Mouse (Mus musculus) limb, embryonic 14.5 days (tissue): ENCODE data around the gene Acr. TPM values are rescaled to one million over a fixed set of nuclear protein-coding genes. Genes with fewer than 3 reads are reported as not detected.

Experiments
- ATAC-seq: fragments of 200-750 bp; cut with Nextera tagmentation; 2 replicates; pipeline ENCODE4 v1.8.0; 2017; ENCODE audit warnings: low read depth, moderate number of reproducible peaks, moderate TSS enrichment; ENCODE audit not compliant: low FRiP score
- DNase-seq: peaks from one replicate; pipeline ENCODE4 v3.0.0-alpha.2; 2015; ENCODE audit warnings: low spot score
- H3K27ac ChIP-seq: fragments of 300-500 bp; sonication (generic); replicated peaks from 2 replicates; pipeline ENCODE4 v1.5.1; 2014; ENCODE audit warnings: low read depth, mild to moderate bottlenecking, low read length, moderate library complexity, mixed read lengths
- H3K27me3 ChIP-seq: fragments of 300-500 bp; sonication (generic); 2 replicates; pipeline ENCODE4 v1.6.1; 2014; ENCODE audit warnings: low read length, mixed read lengths; ENCODE audit not compliant: control insufficient read depth, insufficient read depth
- H3K36me3 ChIP-seq: fragments of 300-500 bp; sonication (generic); 2 replicates; pipeline ENCODE4 v1.6.1; 2014; ENCODE audit warnings: mild to moderate bottlenecking, low read length, moderate library complexity, mixed read lengths; ENCODE audit not compliant: control insufficient read depth, insufficient read depth
- H3K4me1 ChIP-seq: fragments of 300-500 bp; sonication (generic); 2 replicates; pipeline ENCODE4 v1.6.1; 2014; ENCODE audit warnings: antibody characterized with exemption, low read length, mixed read lengths; ENCODE audit not compliant: control insufficient read depth, insufficient read depth
- H3K4me2 ChIP-seq: fragments of 300-500 bp; sonication (generic); replicated peaks from 2 replicates; pipeline ENCODE4 v1.6.1; 2014; ENCODE audit warnings: low read depth, mild to moderate bottlenecking, low read length, moderate library complexity; ENCODE audit not compliant: severe bottlenecking
- H3K4me3 ChIP-seq: fragments of 300-500 bp; sonication (generic); replicated peaks from 2 replicates; pipeline ENCODE4 v1.5.1; 2014; ENCODE audit warnings: low read length
- H3K9ac ChIP-seq: fragments of 300-500 bp; sonication (generic); 2 replicates; pipeline ENCODE4 v1.6.1; 2014; ENCODE audit warnings: mild to moderate bottlenecking, low read depth, low read length, moderate library complexity; ENCODE audit not compliant: severe bottlenecking
- H3K9me3 ChIP-seq: fragments of 300-500 bp; sonication (generic); 2 replicates; pipeline ENCODE4 v1.6.1; 2016; ENCODE audit warnings: low read length; ENCODE audit not compliant: control insufficient read depth
- POLR2A ChIP-seq: fragments of 200-500 bp; IDR thresholded peaks from 2 replicates; pipeline ENCODE4 v1.8.0; 2012; ENCODE audit warnings: inconsistent platforms, mild to moderate bottlenecking, moderate library complexity, borderline replicate concordance; ENCODE audit not compliant: insufficient read depth, insufficient read length; ENCODE audit errors: extremely low read depth
- WGBS: fragments of 180-500 bp; shearing (Covaris S2); extraction: QIAGEN DNeasy Blood & Tissue Kit; methylation state at CpG from one replicate; pipeline ENCODE4 v1.1.7; 2014; 5-methylcytosine and 5-hydroxymethylcytosine counted together
- polyA plus RNA-seq, 2 experiments: library from polyadenylated mRNA; depleted of rRNA in 1 of 2; stranded (reverse) in 1 of 2; unstranded in 1 of 2; fragments of >200 nt; fragmentation: Nextera tagmentation in 1 of 2; extraction: Ambion mirVana in 1 of 2; gene quantifications; 2 replicates each; pipeline versions ENCODE4 v1.2.1 to v1.2.3; 2012 to 2014

Acr gene
- polyA plus RNA-seq (2012; rRNA removed) (1.4 and 2.5 TPM in 2 replicates), polyA plus RNA-seq (2014; fragmentation: Nextera tagmentation; extraction: Ambion mirVana) (0.21 and 0.61 TPM in 2 replicates)

DNA sequence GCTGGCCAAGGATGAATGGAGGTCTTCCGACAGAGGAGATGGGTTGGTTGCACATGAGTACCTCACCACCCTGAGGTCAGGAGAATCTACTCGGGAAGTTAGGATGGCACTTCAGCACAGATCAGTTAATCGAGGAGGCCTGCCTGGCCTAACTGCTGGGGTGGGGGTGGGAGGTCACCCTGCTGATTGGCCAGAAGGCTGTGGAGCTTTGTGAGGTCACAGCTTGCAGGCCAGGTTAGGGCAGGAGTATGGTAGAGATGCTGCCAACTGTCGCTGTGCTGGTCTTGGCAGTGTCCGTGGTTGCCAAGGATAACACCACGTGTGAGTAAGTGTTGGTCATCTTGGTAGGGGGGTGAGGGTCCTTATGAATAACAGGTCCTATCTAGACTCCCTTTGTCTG lies at the start of gene Acr:
Gene Acr (plus strand): TSS at position 213 of the 400 bp plus-strand sequence.
- no peaks in the 10 kb centered on the region for H3K9me3 ChIP-seq
- H3K4me1 ChIP-seq = no peaks in the 10 kb centered on the region
- H3K9ac ChIP-seq = no peak within 1 kb of the TSS
- H3K27ac ChIP-seq = no peak within 1 kb of the TSS
- no peaks in the 10 kb centered on the region for H3K27me3 ChIP-seq
- DNase-seq = no peak
- H3K4me2 ChIP-seq = no peak within 1 kb of the TSS
- ATAC-seq = no peak
- no peaks in the 10 kb centered on the region for H3K36me3 ChIP-seq
- H3K4me3 ChIP-seq = no peak within 1 kb of the TSS
- 83% methylated on average over 6 of the region's 6 CpGs for WGBS
- TF ChIP-seq POLR2A = no peak

DNA sequence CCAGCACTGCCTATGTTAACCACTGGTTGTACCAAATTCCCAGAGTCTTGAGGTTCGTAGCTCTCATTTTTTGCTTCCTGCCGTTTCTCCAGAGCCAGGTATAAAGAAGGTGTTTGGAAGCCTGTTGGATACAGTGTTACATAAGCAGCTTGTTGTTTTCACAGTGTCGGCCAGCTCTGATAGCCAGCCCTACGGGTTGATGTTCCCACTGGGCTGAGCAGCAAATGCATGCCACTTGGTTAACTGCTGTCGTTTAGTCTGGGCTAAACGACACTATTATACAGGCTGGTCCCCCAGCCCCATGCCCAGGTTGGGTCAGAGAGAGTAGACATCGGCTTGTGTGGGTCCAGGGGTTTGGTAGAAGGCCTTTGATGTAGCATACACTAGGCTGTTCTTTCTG lies 46.2 kb upstream of the Acr start:
- no peak overlapping the region for H3K4me2 ChIP-seq
- H3K4me1 ChIP-seq = 0 out of 2 replicates have a peak, but pooled peaks cover 3% of the 10 kb centered on the region
- TF ChIP-seq POLR2A = no peak
- H3K27me3 ChIP-seq = no peaks in the 10 kb centered on the region
- 60% methylated on average over 7 of the region's 7 CpGs for WGBS
- no peak overlapping the region for H3K4me3 ChIP-seq
- DNase-seq (no peak), ATAC-seq (no peak)
- peaks cover 5% of the 10 kb centered on the region; the same call in 1 of the 2 replicates for H3K36me3 ChIP-seq
- H3K27ac ChIP-seq = no peak overlapping the region
- no peak overlapping the region for H3K9ac ChIP-seq
- H3K9me3 ChIP-seq = no peaks in the 10 kb centered on the region

DNA sequence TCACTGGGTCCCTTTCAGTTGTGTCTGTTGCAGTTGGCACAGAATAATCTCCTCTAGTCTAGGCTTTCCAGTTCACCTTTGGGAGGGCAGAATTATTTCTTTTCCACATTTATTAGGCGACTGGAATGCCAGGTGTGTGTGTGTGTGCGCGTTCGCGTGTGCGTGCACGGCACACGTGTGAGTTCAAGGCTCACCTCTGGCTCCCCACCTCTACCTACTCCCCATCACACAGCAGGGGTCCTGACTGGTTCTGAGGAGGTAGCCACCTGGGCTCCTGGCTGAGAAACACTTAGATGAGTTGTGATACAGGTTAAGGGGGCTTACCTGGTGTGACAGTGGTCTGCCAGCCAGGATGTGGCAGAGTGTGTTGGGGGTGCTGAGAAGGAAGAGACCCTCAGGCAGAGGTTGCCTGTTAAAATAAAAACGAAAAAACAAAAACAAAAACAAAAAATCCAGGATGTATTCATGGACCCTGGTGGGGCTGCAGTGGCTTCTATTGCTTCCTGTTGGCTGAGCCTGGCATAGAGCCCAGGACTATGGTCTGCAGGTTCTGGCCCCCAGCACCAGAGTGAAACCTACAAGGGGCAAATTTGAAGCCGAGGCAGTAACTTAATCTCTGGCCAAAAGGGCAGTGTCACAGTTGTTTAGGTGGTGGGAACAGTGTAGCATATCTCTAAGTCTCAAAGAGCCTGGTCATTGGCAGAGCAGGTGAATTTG lies 45.4 kb upstream of the Acr start:
- H3K27me3 ChIP-seq = no peaks in the 10 kb centered on the region
- ATAC-seq = no peak

DNA sequence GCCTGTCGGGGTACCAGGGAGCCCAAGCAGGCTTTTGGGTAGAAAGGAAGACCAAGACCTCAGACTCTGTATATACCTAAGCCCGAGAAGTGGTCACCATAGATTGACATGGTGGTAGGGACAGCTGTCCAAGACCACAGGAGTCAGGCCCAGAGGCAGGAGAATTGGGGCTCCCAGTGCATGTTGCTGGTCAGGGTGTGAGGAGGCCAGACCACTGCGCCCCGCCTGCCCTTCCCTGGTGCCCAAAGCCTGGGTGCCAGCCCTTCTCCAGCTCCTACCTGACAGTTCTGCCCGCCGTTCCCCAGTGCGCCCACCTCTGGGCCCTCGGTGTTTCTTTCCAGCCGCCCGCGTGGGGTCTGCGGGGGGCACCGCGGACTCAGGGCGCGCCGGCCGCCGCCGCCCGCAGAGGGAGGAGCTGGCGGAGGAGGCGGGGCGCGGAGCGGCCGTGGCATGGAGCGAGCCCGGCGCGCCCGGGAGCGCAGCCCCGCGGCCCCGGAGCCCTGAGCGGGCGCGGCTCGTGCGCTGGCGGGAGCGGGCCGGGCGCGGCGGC lies 44.8 kb upstream of the Acr start:
- H3K9me3 ChIP-seq = no peaks in the 10 kb centered on the region
- no peak for DNase-seq
- H3K4me2 ChIP-seq = peak overlapping the region; percentile 91
- no peaks in the 10 kb centered on the region for H3K27me3 ChIP-seq
- H3K4me1 ChIP-seq = 0 out of 2 replicates have a peak, but pooled peaks cover 3% of the 10 kb centered on the region
- H3K4me3 ChIP-seq = peak overlapping the region; percentile 46
- peaks cover 5% of the 10 kb centered on the region; the same call in 1 of the 2 replicates for H3K36me3 ChIP-seq
- H3K27ac ChIP-seq = no peak overlapping the region
- no peak for TF ChIP-seq POLR2A
- WGBS = 11% methylated on average over 20 of the region's 47 CpGs
- peak; percentile 38; the same call in 1 of the 2 replicates for ATAC-seq
- peak overlapping the region; percentile 48; the same call in 1 of the 2 replicates for H3K9ac ChIP-seq

More for the DNA sequence above, 45.4 kb upstream of the Acr start:
- Histone ChIP-seq H3K36me3 (peaks cover 5% of the 10 kb centered on the region; the same call in 1 of the 2 replicates), H3K9me3 (no peaks in the 10 kb centered on the region), H3K4me1 (0 out of 2 replicates have a peak, but pooled peaks cover 3% of the 10 kb centered on the region), H3K4me2 (peak overlapping the region; percentile 91; the same call in 1 of the 2 replicates), H3K4me3 (peak overlapping the region; percentile 46; the same call in 1 of the 2 replicates), H3K9ac (0 out of 2 replicates have a peak overlapping the region, but pooled peaks have one; percentile 48), H3K27ac (no peak overlapping the region)
- no peak for TF ChIP-seq POLR2A
- 84% methylated on average over 10 of the region's 10 CpGs for WGBS
- no peak for DNase-seq

DNA sequence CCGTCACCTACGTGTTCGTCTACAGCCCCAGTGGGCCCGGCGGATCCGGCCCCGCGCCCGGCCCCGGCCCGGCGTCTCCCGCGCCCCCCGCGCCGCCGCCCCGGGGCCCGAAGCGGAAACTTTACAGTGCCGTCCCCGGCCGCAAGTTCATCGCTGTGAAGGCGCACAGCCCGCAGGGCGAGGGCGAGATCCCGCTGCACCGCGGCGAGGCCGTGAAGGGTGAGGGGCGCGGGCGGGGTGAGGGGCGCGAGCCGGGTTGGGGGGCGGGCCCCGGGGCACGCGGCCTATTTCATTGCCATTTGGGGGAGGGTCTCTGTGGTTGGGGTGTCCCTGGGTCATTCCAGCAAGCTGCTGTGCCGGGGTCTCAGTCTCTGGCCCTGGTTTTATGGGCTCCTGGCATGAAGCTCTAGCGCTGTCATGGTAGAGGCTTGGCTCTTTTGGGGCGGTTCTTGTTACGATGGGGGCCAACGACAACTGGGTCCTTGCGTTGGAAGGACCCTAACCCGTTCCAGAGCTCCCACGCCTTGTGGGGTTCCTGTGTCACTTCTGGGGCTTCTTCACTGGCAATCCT lies 44.0 kb upstream of the Acr start:
- H3K27ac ChIP-seq = no peak overlapping the region
- ATAC-seq = peak; percentile 36
- WGBS = 2% methylated on average over 26 of the region's 52 CpGs

More for the DNA sequence above, 44.0 kb upstream of the Acr start:
- no peak for TF ChIP-seq POLR2A
- Histone ChIP-seq H3K4me1 (0 out of 2 replicates have a peak, but pooled peaks cover 3% of the 10 kb centered on the region), H3K27me3 (no peaks in the 10 kb centered on the region), H3K36me3 (peaks cover 5% of the 10 kb centered on the region; the same call in 1 of the 2 replicates), H3K4me2 (peak overlapping the region; percentile 91), H3K9me3 (no peaks in the 10 kb centered on the region), H3K9ac (peak overlapping the region; percentile 73), H3K4me3 (peak overlapping the region; percentile 66)
- DNase-seq = no peak
